Mouse (Mus musculus): ENCODE results near the gene Olfr978.

GRCm38 (mm10) chr9:40021164-40021563, 29.3 kb downstream of the Olfr978 start, which contains the start of gene Olfr981:
- TF ChIP-seq CTCF (IDR thresholded peaks at IDR 0.05; ENCODE audit: borderline replicate concordance, insufficient read depth, low read length), result no peak
- TF ChIP-seq POLR2A (IDR thresholded peaks at IDR 0.05; ENCODE audit: low read depth, low read length), result no peak

All from embryonic fibroblast, embryonic 13.5 days (primary cell).